Mouse (Mus musculus) testis, adult 2 months (tissue): Measurements from ENCODE around the gene Nek9. TPM values are rescaled to one million over a fixed set of nuclear protein-coding genes. Genes with fewer than 3 reads are reported as not detected.

Experiments used
- H3K27ac ChIP-seq: fragments of 200-500 bp; 2 replicates; pipeline ENCODE4 v1.5.1; 2012; ENCODE audit warnings: low read depth, low read length; ENCODE audit not compliant: control insufficient read depth, insufficient read depth
- H3K27me3 ChIP-seq: fragments of 200-500 bp; 2 replicates; pipeline ENCODE4 v1.6.1; 2012; ENCODE audit warnings: mild to moderate bottlenecking, low read length, moderate library complexity; ENCODE audit not compliant: control insufficient read depth, insufficient read depth
- H3K36me3 ChIP-seq: fragments of 200-500 bp; 2 replicates; pipeline ENCODE4 v1.6.1; 2012; ENCODE audit warnings: mild to moderate bottlenecking, low read length; ENCODE audit not compliant: control insufficient read depth, insufficient read depth
- H3K4me1 ChIP-seq: fragments of 200-500 bp; 2 replicates; pipeline ENCODE4 v1.6.1; 2012; ENCODE audit warnings: low read length; ENCODE audit not compliant: control insufficient read depth, insufficient read depth
- H3K4me3 ChIP-seq: fragments of 200-500 bp; 2 replicates; pipeline ENCODE4 v1.5.1; 2012; ENCODE audit warnings: low read depth, mild to moderate bottlenecking, low read length, moderate library complexity, mixed read lengths; ENCODE audit not compliant: control insufficient read depth
- CTCF ChIP-seq: fragments of 200-500 bp; IDR thresholded peaks from 2 replicates; pipeline ENCODE4 v1.5.1; 2012; ENCODE audit warnings: low read depth, mild to moderate bottlenecking, inconsistent platforms, low read length, moderate library complexity; ENCODE audit not compliant: control insufficient read depth, insufficient read depth, insufficient replicate concordance
- POLR2A ChIP-seq: fragments of 200-500 bp; IDR thresholded peaks from 2 replicates; pipeline ENCODE4 v1.6.1; 2012; ENCODE audit warnings: low read depth, mild to moderate bottlenecking, inconsistent platforms, low read length, moderate library complexity; ENCODE audit not compliant: control insufficient read depth
- polyA plus RNA-seq: library from polyadenylated mRNA; depleted of rRNA; stranded (reverse); fragments of >200 nt; gene quantifications from 2 replicates; pipeline ENCODE4 v1.2.3, GENCODE M21; 2012

The Nek9 gene
- polyA plus RNA-seq, 1 experiment = 20.3 TPM

GRCm38 (mm10) chr12:85346374-85346773 lies 7.2 kb upstream of the Nek9 start:
- TF ChIP-seq POLR2A (no peak), CTCF (no peak)
- Histone ChIP-seq H3K27me3 (no peaks in the 10 kb centered on the region), H3K36me3 (no peaks in the 10 kb centered on the region; the same call in none of the 2 replicates), H3K4me3 (no peak overlapping the region), H3K27ac (no peak overlapping the region), H3K4me1 (no peaks in the 10 kb centered on the region)

- Histone ChIP-seq H3K4me1 (no peaks in the 10 kb centered on the region), H3K4me3 (no peak overlapping the region), H3K27ac (no peak overlapping the region), H3K36me3 (no peaks in the 10 kb centered on the region; the same call in none of the 2 replicates), H3K27me3 (no peaks in the 10 kb centered on the region)
- no peak for TF ChIP-seq CTCF
- TF ChIP-seq POLR2A = no peak
Observed at GRCm38 (mm10) chr12:85345559-85345958, 6.4 kb upstream of the Nek9 start.

- TF ChIP-seq POLR2A = no peak
- TF ChIP-seq CTCF = no peak
- no peak overlapping the region for H3K4me3 ChIP-seq
- no peak overlapping the region for H3K27ac ChIP-seq
- H3K4me1 ChIP-seq = peaks cover 2% of the 10 kb centered on the region; the same call in 1 of the 2 replicates
- H3K36me3 ChIP-seq = no peaks in the 10 kb centered on the region; the same call in none of the 2 replicates
- H3K27me3 ChIP-seq = no peaks in the 10 kb centered on the region
Observed at GRCm38 (mm10) chr12:85344252-85344651, 5.1 kb upstream of the Nek9 start.

- H3K27me3 ChIP-seq = no peaks in the 10 kb centered on the region
- no peak overlapping the region for H3K27ac ChIP-seq
- no peak overlapping the region for H3K4me3 ChIP-seq
- H3K4me1 ChIP-seq = peaks cover 4% of the 10 kb centered on the region; the same call in 1 of the 2 replicates
- TF ChIP-seq POLR2A (no peak), CTCF (no peak)
- H3K36me3 ChIP-seq = no peaks in the 10 kb centered on the region; the same call in none of the 2 replicates
Observed at GRCm38 (mm10) chr12:85342310-85342709, 3.1 kb upstream of the Nek9 start.

GRCm38 (mm10) chr12:85341131-85341530 lies 2.0 kb upstream of the Nek9 start:
- Histone ChIP-seq H3K4me3 (no peak overlapping the region), H3K36me3 (no peaks in the 10 kb centered on the region; the same call in none of the 2 replicates), H3K27ac (no peak overlapping the region), H3K27me3 (no peaks in the 10 kb centered on the region), H3K4me1 (peaks cover 4% of the 10 kb centered on the region; the same call in 1 of the 2 replicates)
- no peak for TF ChIP-seq CTCF
- no peak for TF ChIP-seq POLR2A

- H3K27ac ChIP-seq = no peak overlapping the region
- peaks cover 4% of the 10 kb centered on the region; the same call in 1 of the 2 replicates for H3K4me1 ChIP-seq
- no peak for TF ChIP-seq CTCF
- TF ChIP-seq POLR2A = no peak
- H3K27me3 ChIP-seq = no peaks in the 10 kb centered on the region
- no peaks in the 10 kb centered on the region; the same call in none of the 2 replicates for H3K36me3 ChIP-seq
- peak overlapping the region; percentile 45 for H3K4me3 ChIP-seq
Observed at GRCm38 (mm10) chr12:85339947-85340346, 785 bp upstream of the Nek9 start.

GRCm38 (mm10) chr12:85338815-85339214 lies 347 bp downstream of the Nek9 start:
- Histone ChIP-seq H3K27ac (peak overlapping the region; percentile 70), H3K4me1 (peaks cover 4% of the 10 kb centered on the region; the same call in 1 of the 2 replicates), H3K27me3 (no peaks in the 10 kb centered on the region), H3K4me3 (peak overlapping the region; percentile 95), H3K36me3 (no peaks in the 10 kb centered on the region)
- TF ChIP-seq POLR2A = no peak
- TF ChIP-seq CTCF = no peak
